Mouse (Mus musculus): Measurements from ENCODE around the gene Dlx1.

- TF ChIP-seq POLR2A (IDR thresholded peaks at IDR 0.05; ENCODE audit: borderline replicate concordance, extremely low read depth, insufficient read depth, insufficient read length, poor library complexity, severe bottlenecking) (no peak), CTCF (IDR thresholded peaks at IDR 0.05; ENCODE audit: borderline replicate concordance, extremely low read depth, insufficient read depth, insufficient read length) (no peak)
Measured at GRCm38 (mm10) chr2:71479917-71480316, 48.0 kb upstream of the Dlx1 start.

All from brain, embryonic 14.5 days (tissue).